In genomic region chr12:12872974-12873373, GRCm38 (mm10) we compare ENCODE assay signal across 25 mouse cellular contexts.
DNase-seq lines count a peak whose midpoint lies in the region; ATAC-seq and TF ChIP-seq lines count a peak whose summit lies in the region.
"Had no signal": no experiment of that assay in that cellular context is flagged by ENCODE, and none has a peak within 500 bp of the region (broad histone marks: within the 10 kb centered on the region; RNA-seq: fewer than 3 reads in every experiment).

No protein-coding gene starts in this region.

- DNase-seq in forebrain, embryonic 14.5 days (ENCODE audit: low spot score) = peak; percentile 51
- no peak for DNase-seq in forebrain, embryonic 11.5 days (ENCODE audit: low spot score)
- DNase-seq in kidney, postnatal 14 days = peak; percentile 6
- DNase-seq in kidney, adult 8-10 months = no peak
- DNase-seq in brain, embryonic 14.5 days (ENCODE audit: low read depth) = peak; percentile 68
- no peak for DNase-seq in adrenal gland, postnatal 10 days
- DNase-seq: adrenal gland, adult 2 months; cerebellum, adult 8-10 months; heart, adult 2 months; heart, postnatal 4 days; right cerebral cortex, adult 18-20 months; spleen, adult 18-20 months; thymus, adult 2 months; thymus, postnatal 36 days had no signal

- no peak overlapping the region for H3K9ac ChIP-seq in forebrain, embryonic 14.5 days (ENCODE audit: low read length)
- no peak overlapping the region for H3K9ac ChIP-seq in forebrain, embryonic 11.5 days (ENCODE audit: low read length)
- H3K9ac ChIP-seq: heart, embryonic 12.5 days; hindbrain, embryonic 13.5 days; limb, embryonic 12.5 days; neural tube, embryonic 12.5 days had no signal

- WGBS in forebrain, embryonic 14.5 days = 44% methylated on average over 4 of the region's 4 CpGs
- 62% methylated on average over 4 of the region's 4 CpGs for WGBS in forebrain, embryonic 11.5 days

- H3K4me1 ChIP-seq in forebrain, embryonic 14.5 days (ENCODE audit: control insufficient read depth, insufficient read depth, low read length) = peaks cover 24% of the 10 kb centered on the region
- peaks cover 3% of the 10 kb centered on the region; the same call in 1 of the 2 replicates for H3K4me1 ChIP-seq in forebrain, embryonic 11.5 days (replicated peaks; ENCODE audit: control insufficient read depth, insufficient read depth, low read length)
- peaks cover 80% of the 10 kb centered on the region for H3K4me1 ChIP-seq in E14TG2a.4 (replicated peaks; ENCODE audit: low read depth, low read length)
- H3K4me1 ChIP-seq: neural tube, embryonic 12.5 days had no signal

- no peaks in the 10 kb centered on the region for H3K9me3 ChIP-seq in forebrain, embryonic 14.5 days (replicated peaks; ENCODE audit: control insufficient read depth, low read length)
- no peaks in the 10 kb centered on the region for H3K9me3 ChIP-seq in forebrain, embryonic 11.5 days (ENCODE audit: control insufficient read depth, low read length)
- no peaks in the 10 kb centered on the region for H3K9me3 ChIP-seq in E14TG2a.4 (ENCODE audit: low read length)
- H3K9me3 ChIP-seq: heart, embryonic 12.5 days; hindbrain, embryonic 13.5 days; limb, embryonic 12.5 days; neural tube, embryonic 12.5 days had no signal

- H3K27ac ChIP-seq in forebrain, embryonic 14.5 days (ENCODE audit: low read depth, low read length) = peak overlapping the region; percentile 65; the same call in 1 of the 2 replicates
- no peak overlapping the region for H3K27ac ChIP-seq in forebrain, embryonic 11.5 days (ENCODE audit: low read depth, low read length)
- H3K27ac ChIP-seq: heart, adult 2 months; hindbrain, embryonic 13.5 days; limb, embryonic 12.5 days; neural tube, embryonic 12.5 days; stomach, postnatal 0 days had no signal

- no peaks in the 10 kb centered on the region for H3K36me3 ChIP-seq in forebrain, embryonic 14.5 days (ENCODE audit: control insufficient read depth, insufficient read depth, low read length)
- no peaks in the 10 kb centered on the region for H3K36me3 ChIP-seq in forebrain, embryonic 11.5 days (ENCODE audit: control insufficient read depth, insufficient read depth, low read length)
- no peaks in the 10 kb centered on the region for H3K36me3 ChIP-seq in E14TG2a.4 (ENCODE audit: insufficient read depth, low read length)
- H3K36me3 ChIP-seq: heart, embryonic 12.5 days; hindbrain, embryonic 13.5 days; limb, embryonic 12.5 days; neural tube, embryonic 12.5 days had no signal

- no peak overlapping the region for H3K4me3 ChIP-seq in forebrain, embryonic 14.5 days (ENCODE audit: low read depth, low read length)
- H3K4me3 ChIP-seq in forebrain, embryonic 11.5 days (ENCODE audit: low read depth, low read length) = no peak overlapping the region
- H3K4me3 ChIP-seq in E14TG2a.4 (replicated peaks; ENCODE audit: low read length) = peak overlapping the region; percentile 64
- H3K4me3 ChIP-seq: heart, adult 2 months; heart, embryonic 12.5 days; hindbrain, embryonic 13.5 days; limb, embryonic 12.5 days; myocyte; neural tube, embryonic 12.5 days had no signal

- TF ChIP-seq CTCF in E14TG2a.4 (conservative IDR thresholded peaks at IDR 0.05; ENCODE audit: low read length) = no peak
- no peak for TF ChIP-seq CTCF in brain, embryonic 14.5 days (IDR thresholded peaks at IDR 0.05; ENCODE audit: borderline replicate concordance, extremely low read depth, insufficient read depth, insufficient read length)

- TF ChIP-seq POLR2A in brain, embryonic 14.5 days (IDR thresholded peaks at IDR 0.05; ENCODE audit: borderline replicate concordance, extremely low read depth, insufficient read depth, insufficient read length, poor library complexity, severe bottlenecking) = no peak

- no peak for ATAC-seq in forebrain, embryonic 14.5 days
- no peak for ATAC-seq in forebrain, embryonic 11.5 days (replicated peaks; ENCODE audit: low FRiP score)
- ATAC-seq: activated CD4-positive, CD25-positive, alpha-beta regulatory T cell, adult 4 months; CD4-positive, CD25-positive, alpha-beta regulatory T cell, adult 4 months had no signal

- no peak overlapping the region for H3K4me2 ChIP-seq in forebrain, embryonic 14.5 days (ENCODE audit: low read length)
- H3K4me2 ChIP-seq in forebrain, embryonic 11.5 days (ENCODE audit: low read depth, low read length, severe bottlenecking) = no peak overlapping the region
- H3K4me2 ChIP-seq: heart, embryonic 12.5 days; hindbrain, embryonic 13.5 days; limb, embryonic 12.5 days; liver, embryonic 11.5 days; midbrain, embryonic 11.5 days; neural tube, embryonic 12.5 days had no signal

- H3K27me3 ChIP-seq in forebrain, embryonic 14.5 days (replicated peaks; ENCODE audit: control insufficient read depth, insufficient read depth, low read length) = no peaks in the 10 kb centered on the region
- H3K27me3 ChIP-seq in forebrain, embryonic 11.5 days (ENCODE audit: control insufficient read depth, insufficient read depth, low read length) = no peaks in the 10 kb centered on the region
- no peaks in the 10 kb centered on the region for H3K27me3 ChIP-seq in E14TG2a.4 (ENCODE audit: insufficient read depth, low read length)
- H3K27me3 ChIP-seq: heart, embryonic 12.5 days; hindbrain, embryonic 13.5 days; limb, embryonic 12.5 days; neural tube, embryonic 12.5 days had no signal

Comparison
In these comparisons a context has a peak if more than half of its experiments do, and no peak if none do; other contexts are left out.
1. DNase-seq: peak in forebrain, embryonic 14.5 days (single experiment), kidney, postnatal 14 days (single experiment) and brain, embryonic 14.5 days (single experiment); none in forebrain, embryonic 11.5 days (single experiment), kidney, adult 8-10 months (0 of 2) and adrenal gland, postnatal 10 days (single experiment).